In genomic region chr2:154583906-154584872, GRCm38 (mm10) we compare ENCODE assay signal across 8 mouse cellular contexts. TPM values are rescaled to one million over a fixed set of nuclear protein-coding genes. Genes with fewer than 3 reads are reported as not detected.
DNase-seq lines count a peak whose midpoint lies in the region; ATAC-seq lines count a peak whose summit lies in the region.

No protein-coding gene starts in this region.

- no peak overlapping the region for H3K27ac ChIP-seq in heart, embryonic 11.5 days (ENCODE audit: low read depth, low read length)
- H3K27ac ChIP-seq in hindbrain, embryonic 12.5 days = peak overlapping the region; percentile 58

- no peaks in the 10 kb centered on the region for H3K9me3 ChIP-seq in heart, embryonic 11.5 days (replicated peaks; ENCODE audit: control insufficient read depth, low read length)
- no peaks in the 10 kb centered on the region for H3K9me3 ChIP-seq in hindbrain, embryonic 12.5 days (replicated peaks)

- no peak for DNase-seq in heart, postnatal 25 days (ENCODE audit: low spot score)
- peak; percentile 88 for DNase-seq in cerebellum, adult 9-11 months
- peak; percentile 92 for DNase-seq in left cerebral cortex, postnatal 4 days
- peak; percentile 95 for DNase-seq in right cerebral cortex, adult 18-20 months
- no peak for DNase-seq in ovary, postnatal 14 days (ENCODE audit: low spot score)
- DNase-seq in natural killer cell, adult 2 months (ENCODE audit: low spot score in 2 of 2) = no peak

- peaks cover 6% of the 10 kb centered on the region for H3K4me1 ChIP-seq in heart, embryonic 11.5 days (ENCODE audit: control insufficient read depth, insufficient read depth, low read length)
- H3K4me1 ChIP-seq in hindbrain, embryonic 12.5 days = peaks cover 21% of the 10 kb centered on the region

- no peak overlapping the region for H3K4me2 ChIP-seq in heart, embryonic 11.5 days
- no peak overlapping the region for H3K4me2 ChIP-seq in hindbrain, embryonic 12.5 days (replicated peaks)

- WGBS in heart, embryonic 11.5 days (ENCODE audit: insufficient replicate concordance) = 47% methylated on average over 15 of the region's 15 CpGs
- 59% methylated on average over 15 of the region's 15 CpGs for WGBS in hindbrain, embryonic 12.5 days

- ATAC-seq in heart, embryonic 11.5 days (replicated peaks; ENCODE audit: insufficient number of reproducible peaks, low FRiP score, low TSS enrichment) = 0 out of 2 replicates have a peak, but pooled peaks have one; percentile 41
- ATAC-seq in hindbrain, embryonic 12.5 days (ENCODE audit: low FRiP score) = peak; percentile 62

- H3K36me3 ChIP-seq in heart, embryonic 11.5 days (ENCODE audit: control insufficient read depth, insufficient read depth, low read length) = no peaks in the 10 kb centered on the region
- no peaks in the 10 kb centered on the region; the same call in 1 of the 2 replicates for H3K36me3 ChIP-seq in hindbrain, embryonic 12.5 days

- intact Hi-C loops in heart, postnatal 25 days (cut with DNase I) = no loop called here
- intact Hi-C loops in left cerebral cortex, postnatal 4 days (cut with DNase I) = no loop called here

- H3K27me3 ChIP-seq in heart, embryonic 11.5 days (ENCODE audit: control insufficient read depth, insufficient read depth, low read length) = 0 out of 2 replicates have a peak, but pooled peaks cover 2% of the 10 kb centered on the region
- no peaks in the 10 kb centered on the region for H3K27me3 ChIP-seq in hindbrain, embryonic 12.5 days

- H3K4me3 ChIP-seq in heart, embryonic 11.5 days (ENCODE audit: low read depth, low read length) = no peak overlapping the region
- H3K4me3 ChIP-seq in hindbrain, embryonic 12.5 days = no peak overlapping the region

- no peak overlapping the region for H3K9ac ChIP-seq in heart, embryonic 11.5 days (ENCODE audit: low read depth, low read length)
- no peak overlapping the region for H3K9ac ChIP-seq in hindbrain, embryonic 12.5 days

RNA-seq across cellular contexts. Expression of gene E2f1, which starts 14.5 kb away (rescaled TPM):
- polyA plus RNA-seq in heart, embryonic 11.5 days (2014; fragmentation: Nextera tagmentation; extraction: Ambion mirVana) = 6.5 and 7.8 TPM in 2 replicates
- 1 to 10 TPM; 1.1 to 1.2 TPM for total RNA-seq in heart, postnatal 25 days (2021)
- 25.0 and 30.7 TPM in 2 replicates for polyA plus RNA-seq in hindbrain, embryonic 12.5 days (2016; fragmentation: Nextera tagmentation; extraction: Ambion mirVana)
- 10 to 100 TPM; 10.8 to 11.9 TPM for total RNA-seq in left cerebral cortex, postnatal 4 days (2021)

RNA-seq across cellular contexts. Expression of gene Pxmp4, which starts 19.3 kb away (rescaled TPM):
- polyA plus RNA-seq in heart, embryonic 11.5 days (2014; fragmentation: Nextera tagmentation; extraction: Ambion mirVana) = 21.4 and 23.5 TPM in 2 replicates
- 10 to 100 TPM; 23.9 to 26.0 TPM for total RNA-seq in heart, postnatal 25 days (2021)
- 14.1 and 14.3 TPM in 2 replicates for polyA plus RNA-seq in hindbrain, embryonic 12.5 days (2016; fragmentation: Nextera tagmentation; extraction: Ambion mirVana)
- 10 to 100 TPM; 11.8 to 12.2 TPM for total RNA-seq in left cerebral cortex, postnatal 4 days (2021)

RNA-seq across cellular contexts. Expression of gene Necab3, which starts 25.5 kb away (rescaled TPM):
- 1.2 and 1.4 TPM in 2 replicates for polyA plus RNA-seq in heart, embryonic 11.5 days (2014; fragmentation: Nextera tagmentation; extraction: Ambion mirVana)
- total RNA-seq in heart, postnatal 25 days (2021) = under 1 TPM; 0.36 to 0.39 TPM
- 11.6 and 12.3 TPM in 2 replicates for polyA plus RNA-seq in hindbrain, embryonic 12.5 days (2016; fragmentation: Nextera tagmentation; extraction: Ambion mirVana)
- total RNA-seq in left cerebral cortex, postnatal 4 days (2021) = 10 to 100 TPM; 23.6 to 24.1 TPM

RNA-seq across cellular contexts. Expression of gene Zfp341, which starts 28.9 kb away (rescaled TPM):
- 0.77 and 0.93 TPM in 2 replicates for polyA plus RNA-seq in heart, embryonic 11.5 days (2014; fragmentation: Nextera tagmentation; extraction: Ambion mirVana)
- total RNA-seq in heart, postnatal 25 days (2021) = 1 to 10 TPM; 3.0 to 3.1 TPM
- polyA plus RNA-seq in hindbrain, embryonic 12.5 days (2016; fragmentation: Nextera tagmentation; extraction: Ambion mirVana) = 1.1 and 1.3 TPM in 2 replicates
- 10 to 100 TPM; 17.5 to 18.2 TPM for total RNA-seq in left cerebral cortex, postnatal 4 days (2021)

RNA-seq across cellular contexts. Expression of gene 4930519P11Rik, which starts 29.0 kb away (rescaled TPM):
- 0.72 TPM in 1 of 2 replicates, not detected in the other for polyA plus RNA-seq in heart, embryonic 11.5 days (2014; fragmentation: Nextera tagmentation; extraction: Ambion mirVana)
- not detected for total RNA-seq in heart, postnatal 25 days (2021)
- polyA plus RNA-seq in hindbrain, embryonic 12.5 days (2016; fragmentation: Nextera tagmentation; extraction: Ambion mirVana) = not detected in 2 replicates
- total RNA-seq in left cerebral cortex, postnatal 4 days (2021) = not detected

Comparison
In these comparisons a context has a peak if more than half of its experiments do, and no peak if none do; other contexts are left out.
1. DNase-seq: peak in cerebellum, adult 9-11 months (single experiment), left cerebral cortex, postnatal 4 days (single experiment) and right cerebral cortex, adult 18-20 months (single experiment); none in heart, postnatal 25 days (single experiment), ovary, postnatal 14 days (single experiment) and natural killer cell, adult 2 months (0 of 2).
2. RNA of gene E2f1, which starts 14.5 kb away (total RNA-seq): 10.8 to 11.9 TPM in left cerebral cortex, postnatal 4 days; 1.1 to 1.2 TPM in heart, postnatal 25 days; every median in the first group is over 4 times any median in the second.
3. RNA of gene Necab3, which starts 25.5 kb away (total RNA-seq): 23.6 to 24.1 TPM in left cerebral cortex, postnatal 4 days; 0.36 to 0.39 TPM in heart, postnatal 25 days; every median in the first group is over 10 times any median in the second.